Mouse (Mus musculus): ENCODE data around the gene Calca.
"Not testable (repeated sequence)": the region's sequence is repeated elsewhere in the genome, so short reads cannot be mapped to it uniquely, and the experiment has no call there.

Calca gene

DNA sequence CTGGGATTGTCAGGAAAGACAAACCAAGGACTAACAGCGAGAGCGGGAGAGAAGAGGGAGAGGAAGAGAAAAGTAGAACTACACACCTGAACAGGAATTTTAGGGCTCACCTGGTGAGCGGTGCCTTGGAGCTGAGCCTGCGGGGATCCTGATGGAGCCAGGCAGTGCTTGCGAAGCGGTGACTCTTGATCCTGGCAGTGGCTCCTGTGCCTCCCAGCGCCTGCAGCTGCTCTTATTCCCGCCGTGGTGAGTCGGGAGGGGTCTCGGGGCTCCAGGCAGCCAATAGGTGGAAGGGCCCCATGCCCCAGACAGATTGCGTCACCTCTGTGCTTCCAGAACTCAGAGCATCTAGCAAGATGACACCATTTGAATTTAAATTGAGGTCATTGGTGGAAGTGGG, at the start of gene Calca:
TSS of gene Calca (minus strand) at position 256 of the 400 bp plus-strand sequence.
- ATAC-seq (ENCODE audit: insufficient number of reproducible peaks, low FRiP score, low TSS enrichment), result peak; percentile 56

DNA sequence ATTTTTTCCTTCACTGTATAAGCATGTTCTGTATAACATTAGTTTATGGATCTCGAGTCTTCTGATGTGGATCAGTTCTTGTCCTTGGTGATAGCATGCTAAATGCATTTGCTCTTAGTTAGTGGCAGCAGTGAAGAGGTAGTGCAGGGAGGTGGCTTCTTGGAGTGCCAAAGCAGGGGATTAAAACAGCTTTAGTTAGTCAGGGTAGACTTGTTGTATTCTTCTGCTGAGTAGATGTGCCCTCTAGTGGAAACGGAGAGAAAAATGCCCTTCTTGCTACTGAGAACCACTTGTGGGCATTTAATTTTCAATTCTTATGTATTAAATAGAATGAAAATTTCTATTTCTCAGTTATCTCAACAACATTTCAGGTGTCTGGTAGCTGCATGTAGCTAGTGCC, 36.5 kb upstream of the Calca start:
- no peak for ATAC-seq (ENCODE audit: insufficient number of reproducible peaks, low FRiP score, low TSS enrichment)

DNA sequence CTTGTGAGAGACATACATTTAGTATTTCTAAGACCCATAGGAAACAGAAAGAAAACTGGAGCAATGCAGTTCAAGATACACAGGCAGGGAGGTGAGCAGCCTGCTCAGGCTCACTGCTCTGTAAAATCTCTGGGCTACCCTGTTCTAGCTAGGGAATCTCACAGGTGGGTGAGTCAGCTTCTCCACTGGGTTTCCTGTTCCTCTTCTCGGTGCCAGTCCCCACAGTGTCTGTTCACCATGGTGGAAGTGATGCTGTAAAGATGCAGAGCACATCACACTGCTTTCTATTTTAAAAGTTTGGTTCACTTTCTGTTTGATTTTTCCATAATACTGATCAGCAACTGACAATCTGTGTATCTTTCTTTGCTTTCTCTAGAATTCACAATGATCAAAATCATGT, 35.2 kb upstream of the Calca start:
- no peak for ATAC-seq (ENCODE audit: insufficient number of reproducible peaks, low FRiP score, low TSS enrichment)

DNA sequence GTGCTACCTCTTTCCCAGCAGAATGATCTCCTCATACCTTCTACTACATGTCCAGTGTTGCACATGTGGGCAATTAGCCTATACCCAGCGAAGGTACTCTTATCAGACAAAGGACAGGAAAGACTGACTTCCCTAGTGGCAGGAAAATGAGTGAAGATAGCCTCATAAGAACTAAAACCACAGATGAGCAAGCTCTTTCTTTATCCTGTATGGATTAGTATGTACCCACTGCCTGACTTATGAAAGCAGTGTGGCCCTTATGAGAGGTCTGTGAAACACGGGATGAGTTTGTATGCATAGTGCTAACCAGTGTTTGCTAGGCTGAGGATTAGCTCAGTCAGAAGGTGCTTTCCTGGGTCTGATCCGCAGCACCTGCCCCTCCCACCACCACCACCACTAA, 13.6 kb upstream of the Calca start:
- no peak for ATAC-seq (ENCODE audit: insufficient number of reproducible peaks, low FRiP score, low TSS enrichment)

DNA sequence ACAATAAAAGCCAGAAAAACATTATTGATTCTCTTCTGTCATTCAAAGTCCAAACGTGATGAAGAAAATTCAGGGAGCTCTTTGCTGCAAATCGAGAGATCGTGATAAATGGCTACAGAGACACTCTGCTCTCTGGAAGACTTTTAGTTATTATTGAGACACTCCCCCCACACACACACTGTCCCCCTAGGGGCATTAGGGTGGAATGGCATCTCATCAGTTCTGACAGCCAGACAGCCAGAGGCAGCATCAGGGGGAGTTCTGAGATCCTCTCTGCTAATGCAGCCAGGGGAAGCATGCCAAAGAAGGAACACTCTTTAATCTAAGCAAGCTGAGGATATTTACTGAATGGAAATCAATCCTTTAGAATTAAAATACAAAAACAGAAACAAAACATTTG, 12.6 kb upstream of the Calca start:
- no peak for ATAC-seq (ENCODE audit: insufficient number of reproducible peaks, low FRiP score, low TSS enrichment)

DNA sequence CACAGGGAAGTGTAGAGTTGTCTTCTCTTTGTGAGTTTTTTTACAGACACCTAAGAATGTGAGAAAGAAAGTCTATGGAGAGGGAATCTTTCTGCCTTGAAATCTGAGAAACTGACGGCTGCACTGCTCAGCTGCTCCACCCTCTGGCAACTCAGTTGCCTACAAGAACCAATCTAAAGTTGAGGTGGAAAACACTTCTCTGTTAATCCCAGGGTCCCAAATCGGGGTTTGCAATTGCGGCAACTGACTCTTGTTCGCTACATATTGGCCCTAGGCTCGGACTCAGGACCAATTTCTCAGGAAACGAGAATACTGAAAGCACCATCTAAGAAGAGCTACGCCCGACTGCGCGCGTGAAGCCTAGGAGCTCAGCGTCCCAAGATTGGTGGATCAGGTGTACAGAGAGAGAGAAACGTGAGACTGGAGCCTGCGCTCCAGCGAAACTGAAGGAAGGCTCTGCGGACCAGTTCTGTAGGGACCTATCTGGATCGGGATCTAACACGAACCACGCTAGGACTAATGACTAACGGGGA, 522 bp downstream of the Calca start:
- ATAC-seq (ENCODE audit: insufficient number of reproducible peaks, low FRiP score, low TSS enrichment), result peak; percentile 68

DNA sequence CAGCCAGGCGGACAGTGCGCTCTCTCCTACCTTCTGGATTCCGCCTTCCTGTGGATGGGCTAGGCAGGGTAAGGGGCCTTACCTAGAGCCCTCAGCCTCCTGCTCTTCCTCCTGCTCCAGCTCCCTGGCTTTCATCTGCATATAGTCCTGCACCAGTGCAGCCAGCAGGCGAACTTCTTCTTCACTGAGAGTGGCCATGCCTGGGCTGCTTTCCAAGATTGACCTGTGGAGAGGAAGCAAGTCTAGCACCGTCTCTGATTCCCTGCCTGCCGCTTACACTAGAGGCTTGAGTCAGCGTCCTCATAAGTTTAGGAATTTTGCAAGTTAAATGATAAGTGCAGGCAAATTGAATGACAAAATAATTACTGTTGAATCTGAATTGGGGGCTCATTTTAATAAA, 1.8 kb downstream of the Calca start:
- ATAC-seq (ENCODE audit: insufficient number of reproducible peaks, low FRiP score, low TSS enrichment), result no peak

DNA sequence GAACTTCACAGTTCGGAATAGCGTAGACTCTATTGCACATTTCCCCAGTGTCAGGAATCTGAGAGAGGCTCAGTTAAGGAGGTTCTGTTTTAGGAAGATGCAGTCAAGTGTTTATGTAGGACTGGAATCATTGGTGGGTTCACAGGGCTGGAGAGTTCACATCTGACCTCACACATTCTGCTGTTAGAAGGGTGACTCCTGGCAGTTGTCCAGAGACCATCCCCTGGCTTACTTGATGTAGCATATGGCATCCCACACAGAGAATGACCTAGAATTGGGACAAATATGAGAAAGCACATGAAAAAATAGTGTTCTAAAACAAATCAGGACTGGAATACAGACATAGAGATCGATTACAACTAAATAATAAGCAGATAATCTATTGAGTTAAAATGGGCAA, 10.2 kb downstream of the Calca start:
- ATAC-seq (ENCODE audit: insufficient number of reproducible peaks, low FRiP score, low TSS enrichment), result no peak

DNA sequence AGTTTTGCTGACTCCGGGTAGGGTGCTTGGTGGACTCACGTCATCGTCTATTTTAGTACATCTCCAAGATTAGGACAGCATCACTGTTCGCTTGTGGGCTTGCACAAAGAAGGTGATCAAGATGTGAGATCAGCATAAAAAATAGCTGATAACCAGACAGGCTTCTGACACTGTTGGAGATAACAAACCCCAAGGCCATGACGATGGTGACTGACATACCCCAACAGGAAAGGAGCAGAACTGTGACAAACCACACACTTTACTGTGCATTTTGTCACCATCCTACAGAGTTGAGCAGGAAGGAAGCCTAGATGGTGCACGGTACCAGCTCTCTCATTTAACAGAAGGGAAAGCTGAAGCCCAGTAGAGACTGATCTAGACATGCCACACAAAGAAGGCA, 19.4 kb downstream of the Calca start:
- no peak for ATAC-seq (ENCODE audit: insufficient number of reproducible peaks, low FRiP score, low TSS enrichment)

DNA sequence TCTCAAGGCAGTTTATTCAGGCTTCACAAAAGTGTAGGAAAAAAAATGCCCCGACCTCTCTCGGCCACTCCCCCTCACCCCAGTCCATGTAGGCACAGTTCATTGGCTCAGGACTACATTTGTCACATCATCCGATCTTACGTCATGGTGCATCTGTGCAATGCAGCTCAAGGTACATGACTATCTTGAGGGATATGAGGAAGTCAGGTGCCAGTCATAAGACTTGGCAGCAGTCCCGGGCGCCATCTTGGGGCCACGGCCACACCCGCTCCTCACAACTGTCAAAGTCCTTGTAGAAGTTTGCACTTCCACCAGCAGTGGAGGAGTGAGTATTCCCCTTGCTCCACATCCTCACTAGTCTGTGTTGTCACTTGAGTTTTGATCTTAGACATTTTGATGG, 41.8 kb downstream of the Calca start:
- ATAC-seq (ENCODE audit: insufficient number of reproducible peaks, low FRiP score, low TSS enrichment), result not testable (repeated sequence)

DNA sequence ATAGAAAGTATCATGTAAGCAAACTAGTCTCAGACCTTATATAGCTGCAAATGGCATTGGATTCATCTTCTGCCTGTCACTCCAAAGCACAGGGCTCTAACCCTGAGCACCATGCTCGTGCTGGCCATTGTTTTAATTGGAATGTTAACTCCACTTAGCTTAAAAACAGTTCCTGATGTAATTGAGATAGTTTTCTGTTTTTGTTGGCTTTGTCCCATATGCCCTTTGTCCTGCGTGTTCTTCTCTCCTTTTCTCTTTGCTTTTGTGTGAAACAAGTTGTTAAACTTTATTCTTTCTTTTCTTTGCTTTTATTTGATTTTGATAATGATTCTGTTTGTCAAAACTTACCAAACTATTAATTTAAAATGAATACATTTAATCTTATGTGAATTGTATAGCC, 53.7 kb downstream of the Calca start:
- no peak for ATAC-seq (ENCODE audit: insufficient number of reproducible peaks, low FRiP score, low TSS enrichment)

Measured in cerebellum, adult (tissue).